Mouse (Mus musculus): Measurements from ENCODE around the gene Rngtt. TPM values are rescaled to one million over a fixed set of nuclear protein-coding genes. Genes with fewer than 3 reads are reported as not detected.
"Not testable (repeated sequence)": the region's sequence is repeated elsewhere in the genome, so short reads cannot be mapped to it uniquely, and the experiment has no call there.

The Rngtt gene
- total RNA-seq (2017), result 36.3 and 43.6 TPM in 2 replicates

- peak; percentile 99 for ATAC-seq (ENCODE audit: extremely low read depth, insufficient number of reproducible peaks, low FRiP score, poor library complexity, severe bottlenecking)
Observed at GRCm38 (mm10) chr4:33309764-33310757, at the start of gene Rngtt. Rngtt (plus strand) TSS chr4:33310311.

GRCm38 (mm10) chr4:33260311-33260710, 49.8 kb upstream of the Rngtt start:
- no peak for ATAC-seq (ENCODE audit: extremely low read depth, insufficient number of reproducible peaks, low FRiP score, poor library complexity, severe bottlenecking)

GRCm38 (mm10) chr4:33261311-33261753, 48.8 kb upstream of the Rngtt start:
- ATAC-seq (ENCODE audit: extremely low read depth, insufficient number of reproducible peaks, low FRiP score, poor library complexity, severe bottlenecking), result peak; percentile 55; the same call in 1 of the 2 replicates

- ATAC-seq (ENCODE audit: extremely low read depth, insufficient number of reproducible peaks, low FRiP score, poor library complexity, severe bottlenecking), result no peak
Observed at GRCm38 (mm10) chr4:33262897-33263296, 47.2 kb upstream of the Rngtt start.

GRCm38 (mm10) chr4:33264979-33265726, 45.0 kb upstream of the Rngtt start:
- ATAC-seq (ENCODE audit: extremely low read depth, insufficient number of reproducible peaks, low FRiP score, poor library complexity, severe bottlenecking), result no peak

- ATAC-seq (ENCODE audit: extremely low read depth, insufficient number of reproducible peaks, low FRiP score, poor library complexity, severe bottlenecking), result no peak
Observed at GRCm38 (mm10) chr4:33270386-33271314, 39.5 kb upstream of the Rngtt start.

GRCm38 (mm10) chr4:33273437-33273836, 36.7 kb upstream of the Rngtt start:
- ATAC-seq (ENCODE audit: extremely low read depth, insufficient number of reproducible peaks, low FRiP score, poor library complexity, severe bottlenecking), result no peak

- no peak for ATAC-seq (ENCODE audit: extremely low read depth, insufficient number of reproducible peaks, low FRiP score, poor library complexity, severe bottlenecking)
Observed at GRCm38 (mm10) chr4:33281891-33282685, 28.0 kb upstream of the Rngtt start.

GRCm38 (mm10) chr4:33284083-33284880, 25.8 kb upstream of the Rngtt start:
- no peak for ATAC-seq (ENCODE audit: extremely low read depth, insufficient number of reproducible peaks, low FRiP score, poor library complexity, severe bottlenecking)

- ATAC-seq (ENCODE audit: extremely low read depth, insufficient number of reproducible peaks, low FRiP score, poor library complexity, severe bottlenecking), result no peak
Observed at GRCm38 (mm10) chr4:33285448-33285847, 24.7 kb upstream of the Rngtt start.

- peak; percentile 38; the same call in 1 of the 2 replicates for ATAC-seq (ENCODE audit: extremely low read depth, insufficient number of reproducible peaks, low FRiP score, poor library complexity, severe bottlenecking)
Observed at GRCm38 (mm10) chr4:33289106-33289650, 20.9 kb upstream of the Rngtt start.

GRCm38 (mm10) chr4:33290002-33290401, 20.1 kb upstream of the Rngtt start, which contains the start of gene Pnrc1:
Pnrc1 (minus strand) TSS chr4:33290163.
- ATAC-seq (ENCODE audit: extremely low read depth, insufficient number of reproducible peaks, low FRiP score, poor library complexity, severe bottlenecking), result peak; percentile 63

GRCm38 (mm10) chr4:33290878-33291277, 19.2 kb upstream of the Rngtt start:
- no peak for ATAC-seq (ENCODE audit: extremely low read depth, insufficient number of reproducible peaks, low FRiP score, poor library complexity, severe bottlenecking)

GRCm38 (mm10) chr4:33292409-33293370, 17.4 kb upstream of the Rngtt start:
- ATAC-seq (ENCODE audit: extremely low read depth, insufficient number of reproducible peaks, low FRiP score, poor library complexity, severe bottlenecking), result peak; percentile 31; the same call in 1 of the 2 replicates

- ATAC-seq (ENCODE audit: extremely low read depth, insufficient number of reproducible peaks, low FRiP score, poor library complexity, severe bottlenecking), result not testable (repeated sequence)
Observed at GRCm38 (mm10) chr4:33300891-33301665, 9.0 kb upstream of the Rngtt start.

All from neutrophil, adult 5-6 weeks (primary cell).